In genomic region chr2:3749504-3750024, GRCm38 (mm10) we compare ENCODE assay signal across 11 mouse cellular contexts.
A peak's percentile ranks its signal among the peaks of the same experiment; 100 is the strongest.
DNase-seq lines count a peak whose midpoint lies in the region; ATAC-seq and TF ChIP-seq lines count a peak whose summit lies in the region.
"Had no signal": no experiment of that assay in that cellular context is flagged by ENCODE, and none has a peak within 500 bp of the region (broad histone marks: within the 10 kb centered on the region; RNA-seq: fewer than 3 reads in every experiment).

No protein-coding gene starts in this region.

- no peak overlapping the region for H3K27ac ChIP-seq in hindbrain, postnatal 0 days
- no peak overlapping the region for H3K27ac ChIP-seq in hindbrain, embryonic 16.5 days (ENCODE audit: low read depth, low read length)
- peak overlapping the region; percentile 61; the same call in 1 of the 2 replicates for H3K27ac ChIP-seq in limb, embryonic 10.5 days
- H3K27ac ChIP-seq: forebrain, embryonic 13.5 days had no signal

- no peak overlapping the region for H3K9ac ChIP-seq in hindbrain, postnatal 0 days (replicated peaks; ENCODE audit: low read length)
- no peak overlapping the region for H3K9ac ChIP-seq in hindbrain, embryonic 16.5 days (ENCODE audit: low read depth, low read length)
- H3K9ac ChIP-seq: forebrain, embryonic 13.5 days; lung, embryonic 15.5 days had no signal

- no peak for DNase-seq in hindbrain, postnatal 0 days (ENCODE audit: low spot score)
- DNase-seq in A20 (ENCODE audit: low read depth, low spot score) (peak; percentile 32), R1 (ENCODE audit: low read depth, low spot score) (peak; percentile 10), MN1 (ENCODE audit: low spot score) (no peak)
- DNase-seq in limb, embryonic 10.5 days (ENCODE audit: low spot score): no peak
- DNase-seq in urinary bladder, adult 18-20 months (ENCODE audit: low spot score in 2 of 2): no peak
- DNase-seq: adrenal gland, postnatal 25 days had no signal

- H3K4me3 ChIP-seq in hindbrain, postnatal 0 days (ENCODE audit: low read length): no peak overlapping the region
- no peak overlapping the region for H3K4me3 ChIP-seq in hindbrain, embryonic 16.5 days (ENCODE audit: low read length)
- no peak overlapping the region for H3K4me3 ChIP-seq in limb, embryonic 10.5 days
- H3K4me3 ChIP-seq: forebrain, embryonic 13.5 days; lung, embryonic 15.5 days had no signal

- no peak overlapping the region for H3K4me2 ChIP-seq in hindbrain, postnatal 0 days (ENCODE audit: low read depth, low read length)
- no peak overlapping the region for H3K4me2 ChIP-seq in hindbrain, embryonic 16.5 days (ENCODE audit: low read length)
- H3K4me2 ChIP-seq: forebrain, embryonic 13.5 days; lung, embryonic 15.5 days had no signal

- TF ChIP-seq CTCF in hindbrain, postnatal 0 days (IDR thresholded peaks at IDR 0.05; ENCODE audit: low read depth): no peak

- no peaks in the 10 kb centered on the region for H3K9me3 ChIP-seq in hindbrain, postnatal 0 days (ENCODE audit: low read length)
- no peaks in the 10 kb centered on the region for H3K9me3 ChIP-seq in hindbrain, embryonic 16.5 days (ENCODE audit: control insufficient read depth, low read length)
- H3K9me3 ChIP-seq in limb, embryonic 10.5 days (replicated peaks): no peaks in the 10 kb centered on the region
- H3K9me3 ChIP-seq: forebrain, embryonic 13.5 days; lung, embryonic 15.5 days had no signal

- H3K36me3 ChIP-seq in hindbrain, postnatal 0 days (ENCODE audit: insufficient read depth, low read length): no peaks in the 10 kb centered on the region
- no peaks in the 10 kb centered on the region for H3K36me3 ChIP-seq in hindbrain, embryonic 16.5 days (ENCODE audit: control insufficient read depth, insufficient read depth, low read length)
- no peaks in the 10 kb centered on the region for H3K36me3 ChIP-seq in limb, embryonic 10.5 days
- H3K36me3 ChIP-seq: lung, embryonic 15.5 days had no signal

- H3K27me3 ChIP-seq in hindbrain, postnatal 0 days (ENCODE audit: insufficient read depth, low read length): no peaks in the 10 kb centered on the region
- no peaks in the 10 kb centered on the region for H3K27me3 ChIP-seq in hindbrain, embryonic 16.5 days (replicated peaks; ENCODE audit: control insufficient read depth, insufficient read depth, low read length)
- no peaks in the 10 kb centered on the region for H3K27me3 ChIP-seq in limb, embryonic 10.5 days (ENCODE audit: low read depth, poor library complexity, severe bottlenecking)
- H3K27me3 ChIP-seq: forebrain, embryonic 13.5 days; lung, embryonic 15.5 days had no signal

- WGBS in hindbrain, postnatal 0 days: 50% methylated on average over 6 of the region's 6 CpGs
- 69% methylated on average over 5 of the region's 6 CpGs for WGBS in hindbrain, embryonic 16.5 days
- WGBS in limb, embryonic 10.5 days: 72% methylated on average over 6 of the region's 6 CpGs

- ATAC-seq in hindbrain, postnatal 0 days: 0 out of 2 replicates have a peak, but pooled peaks have one; percentile 24
- no peak for ATAC-seq in hindbrain, embryonic 16.5 days
- ATAC-seq in erythroid progenitor cell, adult 5-6 weeks (replicated peaks; ENCODE audit: low FRiP score, poor library complexity, severe bottlenecking): no peak
- ATAC-seq: forebrain, embryonic 13.5 days had no signal

- H3K4me1 ChIP-seq in hindbrain, postnatal 0 days (ENCODE audit: insufficient read depth, low read length): peaks cover 21% of the 10 kb centered on the region
- peaks cover 21% of the 10 kb centered on the region for H3K4me1 ChIP-seq in hindbrain, embryonic 16.5 days (ENCODE audit: control insufficient read depth, insufficient read depth, low read depth, low read length)
- H3K4me1 ChIP-seq in limb, embryonic 10.5 days: peaks cover 24% of the 10 kb centered on the region

Comparison
In these comparisons a context has a peak if more than half of its experiments do, and no peak if none do; other contexts are left out.
1. DNase-seq: peak in A20 (single experiment) and R1 (single experiment); none in hindbrain, postnatal 0 days (single experiment), limb, embryonic 10.5 days (single experiment), MN1 (single experiment) and urinary bladder, adult 18-20 months (0 of 2).